Mouse (Mus musculus) C2C12 (cell line): ENCODE measurements around the gene Gm20388.

Source experiments
- CTCF ChIP-seq: IDR thresholded peaks from one replicate; pipeline ENCODE4 v1.5.1; 2011; ENCODE audit not compliant: control insufficient read depth, insufficient read depth, insufficient read length
- MAX ChIP-seq: IDR thresholded peaks from one replicate; pipeline ENCODE4 v1.6.1; 2011; ENCODE audit warnings: mild to moderate bottlenecking, control low read depth
- MYOD1 ChIP-seq: IDR thresholded peaks from one replicate; pipeline ENCODE4 v1.6.1; 2011; ENCODE audit warnings: low read depth; ENCODE audit not compliant: control insufficient read depth, insufficient read length
- USF1 ChIP-seq: IDR thresholded peaks from one replicate; pipeline ENCODE4 v1.6.1; 2011; ENCODE audit warnings: low read depth, mild to moderate bottlenecking, control low read depth, moderate library complexity

GRCm38 (mm10) chr8:121912831-121913230 is 2002.2 kb downstream of the Gm20388 start:
- TF ChIP-seq USF1 (no peak), CTCF (no peak), MYOD1 (no peak), MAX (no peak)
